Mouse (Mus musculus) brain, embryonic 18.5 days (tissue): ENCODE results near the gene Phospho1.
A peak's percentile ranks its signal among the peaks of the same experiment; 100 is the strongest.

Experiments
- DNase-seq: peaks from one replicate; pipeline ENCODE4 v3.0.0-alpha.2; 2012; ENCODE audit warnings: low read depth, low spot score

Phospho1 gene

GRCm38 (mm10) chr11:95824071-95824876, at the start of gene Phospho1:
Phospho1 (plus strand) TSS chr11:95824499.
- DNase-seq = peak; percentile 66

- no peak for DNase-seq
Observed at GRCm38 (mm10) chr11:95777323-95778297, 46.7 kb upstream of the Phospho1 start.

GRCm38 (mm10) chr11:95778831-95779251, 45.5 kb upstream of the Phospho1 start:
- no peak for DNase-seq

GRCm38 (mm10) chr11:95779366-95779765, 44.9 kb upstream of the Phospho1 start:
- DNase-seq = no peak

GRCm38 (mm10) chr11:95780480-95780879, 43.8 kb upstream of the Phospho1 start:
- DNase-seq = no peak

- DNase-seq = no peak
Observed at GRCm38 (mm10) chr11:95781557-95781956, 42.7 kb upstream of the Phospho1 start.

- no peak for DNase-seq
Observed at GRCm38 (mm10) chr11:95783457-95783856, 40.8 kb upstream of the Phospho1 start.

- no peak for DNase-seq
Observed at GRCm38 (mm10) chr11:95783958-95784357, 40.3 kb upstream of the Phospho1 start.

DNA sequence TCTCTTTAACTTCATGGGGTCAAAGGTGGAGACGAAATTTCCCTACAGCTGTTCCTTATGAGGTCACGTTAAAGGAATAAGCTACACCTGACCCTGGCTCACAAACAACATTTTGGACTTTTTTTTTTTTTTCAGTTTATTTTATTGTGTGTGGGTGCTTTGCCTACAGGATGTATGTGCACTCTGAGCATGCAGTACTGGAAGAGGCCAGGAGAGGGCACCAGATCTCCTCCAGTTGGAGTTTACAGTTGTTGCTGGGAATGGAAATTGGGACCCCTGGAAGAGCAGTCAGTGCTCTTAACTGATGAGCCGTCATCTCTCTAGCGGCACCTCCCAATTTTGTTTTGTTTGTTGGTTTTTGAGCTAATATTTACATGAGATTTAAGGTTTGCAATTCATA, 38.6 kb upstream of the Phospho1 start:
- DNase-seq = no peak

GRCm38 (mm10) chr11:95786511-95786910, 37.8 kb upstream of the Phospho1 start:
- DNase-seq = no peak

DNA sequence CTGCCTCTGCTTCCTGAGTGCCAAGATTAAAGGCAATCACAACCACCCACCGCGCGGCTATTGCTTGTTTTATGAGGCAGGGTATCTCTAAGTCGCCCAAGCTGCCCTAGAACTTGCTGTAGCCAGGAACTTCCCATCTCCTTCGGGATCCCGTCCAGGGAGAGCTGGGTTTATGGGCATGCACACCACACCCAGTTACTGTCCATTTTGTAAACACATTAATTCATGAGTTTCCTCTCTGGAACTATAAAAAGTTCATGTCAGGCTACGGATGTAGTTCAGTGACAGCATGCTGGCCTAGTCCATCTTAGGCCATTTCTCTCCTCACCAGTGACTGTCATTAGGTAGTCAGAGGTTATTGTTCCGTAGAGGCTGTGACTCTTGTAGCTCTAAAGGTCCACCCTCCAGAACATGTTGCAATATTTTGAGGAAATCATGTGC, 34.8 kb upstream of the Phospho1 start:
- DNase-seq = no peak

- DNase-seq = no peak
Observed at GRCm38 (mm10) chr11:95791787-95792186, 32.5 kb upstream of the Phospho1 start.

- no peak for DNase-seq
Observed at GRCm38 (mm10) chr11:95792950-95793509, 31.3 kb upstream of the Phospho1 start.

DNA sequence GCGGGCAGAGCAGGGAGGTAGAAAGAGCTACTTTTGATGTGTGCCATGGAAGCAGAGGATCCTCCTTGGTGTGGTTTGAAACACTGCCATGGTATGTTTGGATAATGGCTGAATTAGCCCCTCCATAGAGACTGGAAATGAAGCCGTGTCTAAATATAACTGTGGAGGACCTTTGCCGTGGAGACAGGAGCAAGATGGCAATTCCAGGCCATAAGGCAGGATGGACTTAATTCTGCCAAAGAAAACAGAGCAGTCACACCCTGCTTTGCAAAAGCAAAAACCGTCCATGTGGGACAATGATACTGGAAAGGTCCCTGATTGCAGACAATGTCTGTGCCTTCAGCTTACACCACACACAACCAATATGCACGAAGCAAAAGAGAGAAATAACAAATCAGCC, 30.1 kb upstream of the Phospho1 start:
- no peak for DNase-seq

- DNase-seq = no peak
Observed at GRCm38 (mm10) chr11:95795582-95795981, 28.7 kb upstream of the Phospho1 start.

GRCm38 (mm10) chr11:95805010-95805409, 19.3 kb upstream of the Phospho1 start:
- no peak for DNase-seq

- no peak for DNase-seq
Observed at GRCm38 (mm10) chr11:95805527-95805926, 18.8 kb upstream of the Phospho1 start.

GRCm38 (mm10) chr11:95807884-95808283, 16.4 kb upstream of the Phospho1 start:
- no peak for DNase-seq

DNA sequence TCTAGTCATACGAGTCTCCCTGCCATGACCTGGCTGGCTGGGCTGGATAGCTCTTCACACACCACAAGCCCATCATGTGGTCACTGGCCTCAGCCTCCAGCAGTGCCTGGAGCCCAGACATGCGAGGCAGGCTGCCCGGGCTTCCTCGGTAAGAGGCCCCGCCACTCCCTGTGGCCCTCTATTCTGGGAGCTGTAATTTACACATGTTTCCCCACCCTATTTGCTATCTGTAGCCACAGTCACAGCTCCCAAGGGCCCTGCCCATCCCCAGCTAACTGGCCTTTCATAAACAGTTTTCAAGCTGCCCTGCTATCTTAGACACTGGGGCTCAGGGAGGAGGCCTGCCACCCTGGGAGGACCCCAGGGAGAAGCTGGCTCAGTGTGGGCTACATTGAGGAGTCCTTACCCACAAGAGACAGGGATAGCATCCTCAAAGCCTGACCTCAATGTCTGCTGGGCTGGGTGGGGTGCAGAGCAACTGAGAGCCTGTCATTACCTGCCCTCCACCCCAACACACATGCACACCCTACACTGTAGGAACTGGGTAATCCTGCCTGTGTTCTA, 15.8 kb upstream of the Phospho1 start:
- no peak for DNase-seq

- no peak for DNase-seq
Observed at GRCm38 (mm10) chr11:95809603-95810002, 14.7 kb upstream of the Phospho1 start.

GRCm38 (mm10) chr11:95810828-95811227, 13.5 kb upstream of the Phospho1 start:
- DNase-seq = no peak

GRCm38 (mm10) chr11:95811741-95812140, 12.6 kb upstream of the Phospho1 start:
- no peak for DNase-seq
